Mouse (Mus musculus) kidney, postnatal 10 days (tissue): Measurements from ENCODE around the gene Smad6.

Experiments used
- DNase-seq: peaks from one replicate; pipeline ENCODE4 v3.0.0; 2021; ENCODE audit warnings: mixed read lengths

Smad6 gene

DNA sequence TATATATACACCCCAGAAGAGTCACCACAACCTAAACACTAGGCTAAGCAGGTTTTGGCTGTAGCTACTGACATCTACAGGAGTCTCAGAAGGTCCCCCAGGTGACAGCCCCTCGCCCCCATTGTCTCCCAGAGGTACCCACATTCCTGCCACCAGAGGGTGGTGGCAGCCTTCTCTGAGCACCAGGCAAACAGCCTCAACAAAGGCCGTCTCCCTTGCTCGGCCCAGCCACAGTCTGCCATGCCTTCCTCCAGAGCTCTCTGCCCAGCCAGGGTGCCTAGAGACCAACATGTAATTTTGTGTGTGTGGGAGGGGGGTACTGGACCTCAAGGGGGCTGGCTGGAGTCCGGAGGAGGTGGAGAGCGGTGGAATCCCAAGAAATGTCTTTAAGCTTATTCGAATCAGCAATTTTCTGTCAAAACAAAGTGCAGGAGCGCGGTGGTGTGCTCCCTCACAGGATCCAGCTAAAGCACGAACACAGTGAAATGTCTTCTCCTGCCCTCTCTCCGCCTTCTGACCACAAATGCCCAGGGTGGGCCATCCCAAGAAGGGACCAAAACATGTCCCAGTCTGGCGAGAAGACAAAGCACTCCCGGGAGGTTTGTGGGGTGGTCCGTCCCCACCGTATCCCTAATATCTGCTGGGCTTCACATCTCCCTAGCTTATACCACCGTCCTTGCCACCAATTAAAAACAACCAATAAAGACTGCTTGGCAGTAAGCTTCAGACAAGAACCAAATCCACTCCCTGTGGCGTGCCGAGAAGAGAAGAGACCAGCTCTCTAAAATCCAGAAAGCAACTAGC lies 62.5 kb downstream of the Smad6 start:
- DNase-seq = peak; percentile 89

DNA sequence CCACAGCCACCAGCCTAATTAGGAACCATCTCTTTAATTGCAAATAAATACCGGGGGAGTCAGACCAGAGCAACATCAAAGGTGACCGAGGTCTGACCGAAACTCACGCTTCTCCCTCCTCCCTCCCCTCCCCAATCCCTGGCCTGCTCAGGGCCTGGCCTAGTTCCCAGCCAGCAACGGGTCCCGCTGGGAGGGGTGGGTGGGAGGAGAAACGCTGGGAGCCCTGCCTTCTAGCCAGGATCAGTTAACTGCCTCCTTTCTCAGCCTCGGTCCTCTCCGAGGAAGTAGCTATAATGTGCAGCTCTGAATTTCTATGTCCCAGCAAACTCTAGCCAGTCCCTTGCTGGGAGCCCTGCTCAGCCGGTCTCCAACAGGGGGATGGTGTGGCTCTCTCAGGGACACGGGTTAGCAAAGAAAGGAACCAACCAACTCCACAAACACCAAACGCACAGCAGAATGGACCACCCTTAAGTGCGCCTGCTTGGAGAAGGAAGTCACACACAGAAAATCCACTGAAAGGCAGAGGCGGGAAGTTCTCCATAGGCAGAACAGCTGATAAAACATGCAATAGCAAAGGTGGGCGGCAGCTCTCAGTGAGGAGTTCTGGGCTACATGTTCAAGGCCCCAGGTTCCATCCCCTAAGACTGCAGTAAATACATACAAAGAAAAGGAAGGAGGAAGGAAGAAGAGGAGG lies 63.4 kb downstream of the Smad6 start:
- peak; percentile 88 for DNase-seq

DNA sequence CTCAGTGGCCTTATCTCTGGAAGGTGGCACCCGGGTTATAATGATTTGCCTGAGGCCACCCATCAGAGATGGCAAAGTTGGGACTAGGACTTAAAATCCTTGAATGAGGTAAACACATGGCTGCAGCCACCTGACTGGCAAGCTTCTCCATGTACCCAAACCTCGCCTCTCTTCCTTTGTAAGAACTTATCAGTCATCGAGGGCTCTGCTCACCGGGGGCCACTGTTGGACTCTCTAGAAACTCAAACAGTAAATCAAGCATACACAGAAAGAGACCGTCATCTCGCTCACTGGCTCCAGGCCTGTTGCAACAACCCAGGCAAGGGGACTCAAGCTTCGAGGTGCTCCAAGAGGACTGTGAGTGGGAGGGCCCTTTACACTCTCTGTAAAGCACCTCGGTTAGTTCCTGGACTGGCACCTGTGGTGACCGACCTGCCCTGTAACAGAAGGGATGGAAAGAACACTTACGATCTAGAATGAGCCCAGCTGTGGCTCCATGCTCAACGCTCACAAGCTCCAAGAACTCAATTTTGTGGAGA lies 64.1 kb downstream of the Smad6 start:
- DNase-seq = peak; percentile 23

DNA sequence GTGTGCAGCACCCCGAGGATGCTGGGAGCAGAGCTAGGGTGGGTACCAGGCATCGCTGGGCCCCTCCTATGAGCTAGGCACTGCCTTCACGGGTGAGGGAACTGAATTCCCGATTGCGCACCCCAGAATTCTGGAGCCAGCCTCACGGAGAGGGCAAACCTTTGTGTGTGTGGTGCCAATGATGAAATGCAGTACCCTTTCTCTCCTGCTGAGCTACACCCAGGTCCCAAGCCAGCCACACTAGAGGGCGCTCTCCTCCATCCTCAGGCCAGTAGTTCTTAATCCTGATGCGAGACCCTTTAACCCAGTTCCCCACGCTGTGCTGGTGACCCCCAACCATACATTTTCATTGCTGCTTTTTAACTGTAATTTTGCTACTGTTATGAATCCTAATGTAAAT lies 65.8 kb downstream of the Smad6 start:
- DNase-seq = peak; percentile 91

DNA sequence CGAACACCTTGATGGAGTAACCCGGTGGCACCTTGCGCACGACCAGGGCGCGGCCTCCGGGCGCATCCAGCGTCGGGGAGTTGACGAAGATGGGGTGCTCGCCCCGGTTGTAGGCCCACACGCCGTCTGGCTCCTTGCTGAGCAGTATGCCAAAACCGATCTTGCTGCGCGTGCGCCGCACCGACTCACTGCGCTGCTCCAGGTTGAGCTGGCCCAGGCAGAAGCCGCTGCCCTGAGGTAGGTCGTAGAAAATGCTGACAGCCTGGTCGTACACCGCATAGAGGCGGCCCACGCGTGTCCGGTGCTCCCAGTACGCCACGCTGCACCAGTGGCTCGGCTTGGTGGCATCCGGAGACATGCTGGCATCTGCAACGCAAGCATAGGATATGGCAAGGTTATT lies 68.2 kb downstream of the Smad6 start:
- DNase-seq = peak; percentile 18

DNA sequence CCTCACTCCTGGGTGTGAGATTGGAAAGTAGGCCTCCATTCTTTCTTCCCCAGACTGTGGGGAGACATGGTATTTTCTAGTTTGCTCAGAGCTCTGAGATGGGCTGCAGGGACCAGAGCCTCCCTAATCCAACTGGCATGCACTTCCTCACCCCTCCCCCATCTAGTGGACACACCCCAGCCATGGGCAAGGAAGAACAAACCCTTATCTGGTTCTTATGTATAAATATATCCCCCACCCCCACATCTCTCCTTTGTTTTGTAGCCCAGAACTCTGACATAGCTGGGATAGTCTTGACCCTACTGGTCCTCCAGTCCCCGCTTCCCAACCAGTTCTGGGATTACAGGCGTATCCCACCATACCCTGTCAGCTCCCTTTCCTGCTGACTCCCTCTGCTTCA lies 69.3 kb downstream of the Smad6 start:
- DNase-seq = peak; percentile 7

DNA sequence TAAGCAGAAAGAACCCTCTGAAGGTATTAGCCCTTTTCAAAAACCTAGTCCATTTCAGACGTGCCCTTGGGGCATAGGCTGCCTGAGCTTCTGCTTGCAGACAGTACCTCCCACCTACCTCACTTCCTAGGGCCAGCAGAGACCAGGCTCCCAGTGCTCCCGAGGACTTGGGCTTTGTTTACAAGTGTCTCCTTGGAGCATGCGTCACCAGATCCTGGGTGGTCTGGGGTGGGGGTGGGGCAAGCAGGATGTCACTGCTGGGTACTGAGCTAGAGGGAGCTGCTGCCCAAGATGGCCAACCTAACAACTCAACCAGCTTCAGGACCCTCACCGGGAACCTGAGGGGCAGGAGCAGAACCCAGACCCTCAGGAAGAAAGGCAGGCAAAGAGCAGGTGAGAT lies 71.5 kb downstream of the Smad6 start:
- DNase-seq = peak; percentile 18

DNA sequence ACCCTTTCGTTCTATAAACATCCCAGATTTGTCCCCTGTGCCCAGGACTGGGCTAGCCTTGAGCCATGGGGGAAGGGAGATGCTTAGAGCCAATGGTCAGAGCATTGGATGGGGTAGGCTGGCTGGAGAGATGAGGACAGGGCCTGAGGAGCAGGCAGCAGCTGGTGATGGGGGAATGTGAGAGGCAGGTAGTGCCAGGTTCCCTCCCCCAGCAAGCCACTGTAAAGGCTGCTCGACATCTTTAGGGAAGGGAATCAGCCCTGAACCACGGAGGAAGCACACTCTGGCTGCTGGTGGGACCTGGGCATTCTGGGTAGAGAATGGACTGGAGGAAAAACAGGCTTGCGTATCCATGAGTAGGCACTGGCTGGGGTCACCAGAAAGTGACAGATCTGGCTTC lies 72.5 kb downstream of the Smad6 start:
- DNase-seq = no peak

DNA sequence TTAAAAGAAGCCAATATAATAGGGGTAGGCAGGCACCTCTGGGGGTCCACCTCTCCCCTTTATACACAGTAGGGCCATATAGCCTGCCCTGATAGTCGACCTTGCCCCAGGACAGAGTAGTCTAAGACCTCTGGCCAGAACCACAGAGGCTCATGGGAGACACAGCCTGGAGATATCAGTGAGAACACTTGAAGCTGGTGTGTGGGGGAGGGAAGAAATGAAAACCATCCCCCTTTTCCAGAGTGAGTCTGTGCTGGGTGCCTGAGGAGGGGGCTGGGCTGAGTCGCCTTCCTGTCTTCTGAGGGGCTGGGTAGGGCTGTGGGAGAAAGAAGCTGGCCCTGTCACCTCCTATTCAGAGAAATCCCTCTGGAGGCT lies 79.3 kb downstream of the Smad6 start:
- DNase-seq = no peak

DNA sequence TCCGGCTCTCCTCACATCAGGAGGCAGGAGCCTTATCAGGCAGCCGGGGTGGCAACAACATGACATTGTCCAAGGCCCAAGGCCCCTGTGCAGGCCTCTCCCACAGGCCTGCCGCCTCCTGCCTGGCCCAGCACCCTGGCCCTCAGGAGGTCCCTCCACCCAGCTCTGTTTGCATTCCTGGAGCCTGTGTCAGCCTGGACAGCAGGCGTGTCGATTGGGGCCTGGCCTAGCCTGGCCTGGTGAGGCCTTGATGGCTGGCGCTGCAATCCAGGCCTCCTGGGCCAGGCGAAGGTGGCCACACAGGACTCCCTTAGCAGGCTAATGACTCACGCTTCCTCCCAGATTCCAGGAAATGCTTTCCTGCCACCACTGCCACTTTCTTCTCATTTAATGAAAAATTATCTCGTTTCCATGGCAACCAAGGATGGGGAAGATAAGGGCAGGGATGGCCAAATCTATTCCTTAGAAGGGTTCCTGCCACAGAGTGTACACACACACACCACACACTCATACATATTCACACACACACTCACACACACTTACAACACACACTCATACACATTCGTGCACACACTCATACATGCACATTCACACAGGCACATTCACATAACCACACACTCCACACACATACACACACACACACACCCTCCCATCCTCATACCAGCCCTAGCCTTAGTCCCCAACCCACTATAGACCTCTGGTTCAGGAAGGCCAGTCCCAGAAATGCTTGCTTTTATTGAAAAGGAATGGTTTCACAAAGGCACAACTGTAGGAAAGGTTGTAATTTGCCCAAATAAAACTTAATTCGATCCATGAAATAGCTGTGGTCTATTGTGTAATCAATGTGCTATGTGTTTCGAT lies 79.9 kb downstream of the Smad6 start:
- peak; percentile 47 for DNase-seq

DNA sequence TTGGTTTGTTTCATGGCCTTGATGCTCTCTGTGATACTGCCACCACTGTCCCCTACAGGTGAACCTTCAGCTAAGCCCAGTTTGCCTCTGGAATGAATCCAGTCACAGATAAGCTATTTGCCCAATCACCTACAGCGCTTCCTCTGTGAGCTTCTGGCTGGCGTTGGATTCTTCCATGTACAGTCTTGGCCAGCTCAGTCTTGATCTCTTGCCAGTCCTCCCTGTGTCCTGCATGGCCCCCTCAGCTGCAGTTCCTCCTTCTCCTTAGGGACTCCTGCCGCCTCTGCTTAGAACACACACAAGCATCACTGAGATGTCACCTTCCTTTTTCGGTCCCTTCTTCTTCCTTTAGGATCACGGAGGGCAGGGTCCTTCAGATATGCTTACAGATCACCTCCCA lies 85.6 kb downstream of the Smad6 start:
- DNase-seq = no peak

DNA sequence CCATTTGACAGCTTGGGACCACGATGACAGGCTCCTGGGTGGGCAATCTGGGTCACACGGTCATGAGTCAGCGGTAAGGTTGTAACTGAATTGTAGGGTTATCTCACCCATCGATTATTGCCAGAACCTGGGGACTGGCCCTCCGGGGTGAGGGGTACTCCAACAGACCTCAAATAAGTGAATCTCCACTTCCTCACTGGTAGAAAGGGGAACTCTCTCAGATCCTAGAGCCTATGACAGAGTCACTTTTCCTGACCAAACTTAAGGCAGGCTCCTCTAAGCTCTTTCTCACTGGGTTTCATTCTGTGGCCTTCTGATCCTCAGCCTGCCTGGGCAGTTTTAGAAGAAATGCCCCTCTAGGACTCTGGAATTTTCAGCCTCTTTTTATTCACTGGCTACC lies 88.8 kb downstream of the Smad6 start:
- no peak for DNase-seq

DNA sequence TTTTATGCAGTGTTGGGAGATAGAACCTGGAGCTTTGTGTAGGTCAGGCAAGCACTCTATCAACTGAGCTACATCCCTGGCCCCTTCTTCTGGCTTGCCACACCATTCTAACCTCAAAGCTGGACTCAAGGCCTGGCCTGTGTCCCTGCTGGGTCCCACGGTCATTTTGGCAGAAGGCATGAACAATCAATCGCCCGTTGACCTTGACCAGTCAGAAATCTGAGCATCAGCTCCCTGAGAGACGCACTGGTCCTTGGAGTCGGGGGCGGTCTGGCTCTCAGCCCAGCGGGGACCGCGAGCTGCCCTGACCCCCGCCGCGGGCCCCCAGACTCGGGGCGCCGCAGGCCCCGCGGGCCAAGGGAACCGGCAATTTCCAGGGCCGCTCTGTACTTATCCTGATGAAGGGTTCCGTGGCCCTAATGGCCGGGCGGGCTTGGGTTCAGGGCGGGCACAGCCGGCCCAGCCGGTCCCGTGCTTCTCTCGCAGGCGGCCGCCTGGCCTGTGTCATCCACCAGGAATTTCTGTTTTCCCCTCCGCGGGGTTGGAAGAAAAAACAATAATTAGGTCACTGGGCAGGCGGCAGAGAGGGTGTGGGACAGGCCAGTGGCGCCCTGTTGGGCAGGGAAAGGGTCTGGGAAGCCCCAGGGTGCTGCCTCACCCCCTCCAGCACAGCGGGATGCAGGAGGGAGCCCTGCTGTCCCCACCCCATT lies 94.4 kb downstream of the Smad6 start:
- DNase-seq = peak; percentile 69

DNA sequence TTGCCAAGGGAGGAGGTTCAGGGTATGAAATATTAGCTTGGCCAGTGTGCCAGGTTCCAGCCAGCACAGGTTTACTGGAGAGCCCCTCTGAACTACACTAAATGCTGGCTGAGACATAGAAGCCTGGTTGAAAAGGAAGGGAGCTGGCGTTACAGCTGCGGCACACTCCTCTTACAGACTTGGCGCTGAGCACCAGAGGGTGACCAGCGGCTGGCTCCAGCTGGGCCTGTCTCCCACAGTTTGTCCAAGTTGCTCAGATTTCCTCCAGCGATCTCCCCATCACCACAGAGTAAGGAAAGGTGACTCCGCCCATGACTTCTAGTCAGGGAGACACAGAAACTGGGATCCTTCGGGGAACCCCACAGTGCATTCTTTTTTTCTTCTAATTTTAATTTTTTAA lies 95.5 kb downstream of the Smad6 start:
- peak; percentile 58 for DNase-seq

DNA sequence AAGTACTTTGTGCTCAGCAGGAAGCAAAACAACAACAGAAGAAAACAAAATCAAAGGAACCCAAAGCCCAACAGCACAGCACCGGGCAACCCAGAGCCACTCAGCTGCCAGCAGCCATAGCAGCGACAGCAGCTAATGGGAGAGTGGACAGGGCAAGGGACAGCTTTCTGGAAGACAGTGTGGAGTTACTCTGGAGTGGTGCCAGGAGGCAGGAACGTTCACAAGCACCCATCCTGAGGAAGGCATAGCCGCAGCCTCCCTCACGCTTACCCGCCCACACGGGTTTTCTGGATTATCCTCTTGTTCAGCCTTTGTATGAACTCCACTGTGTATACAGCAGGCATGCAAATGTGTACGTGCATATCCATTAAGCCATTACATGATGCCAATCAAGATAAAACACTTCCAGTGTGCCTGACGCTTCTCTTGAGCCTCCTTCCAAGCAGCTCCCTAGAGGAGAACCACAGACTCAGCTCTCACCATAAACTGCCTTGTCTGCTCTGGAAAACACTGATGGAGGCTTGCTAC lies 98.6 kb downstream of the Smad6 start:
- no peak for DNase-seq

DNA sequence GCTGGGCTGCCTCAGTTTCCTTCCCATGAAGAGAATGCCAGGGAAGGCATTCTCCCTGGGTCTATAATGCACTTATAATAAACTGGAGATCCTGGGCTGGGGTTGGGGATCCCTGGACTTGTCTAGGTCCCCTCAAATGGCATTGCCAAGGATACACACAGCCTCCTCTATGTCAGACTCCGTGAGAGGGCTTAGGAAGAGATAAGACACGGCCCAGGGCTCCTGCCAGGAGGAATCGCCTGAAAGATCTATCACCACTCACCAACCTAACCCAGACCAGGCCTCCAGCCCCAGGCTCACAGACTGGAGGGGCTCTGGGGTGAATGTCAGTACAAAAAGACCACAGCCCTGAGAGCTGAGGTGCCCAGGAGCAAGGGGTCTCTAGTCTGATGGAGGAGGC lies 102.2 kb downstream of the Smad6 start:
- no peak for DNase-seq

DNA sequence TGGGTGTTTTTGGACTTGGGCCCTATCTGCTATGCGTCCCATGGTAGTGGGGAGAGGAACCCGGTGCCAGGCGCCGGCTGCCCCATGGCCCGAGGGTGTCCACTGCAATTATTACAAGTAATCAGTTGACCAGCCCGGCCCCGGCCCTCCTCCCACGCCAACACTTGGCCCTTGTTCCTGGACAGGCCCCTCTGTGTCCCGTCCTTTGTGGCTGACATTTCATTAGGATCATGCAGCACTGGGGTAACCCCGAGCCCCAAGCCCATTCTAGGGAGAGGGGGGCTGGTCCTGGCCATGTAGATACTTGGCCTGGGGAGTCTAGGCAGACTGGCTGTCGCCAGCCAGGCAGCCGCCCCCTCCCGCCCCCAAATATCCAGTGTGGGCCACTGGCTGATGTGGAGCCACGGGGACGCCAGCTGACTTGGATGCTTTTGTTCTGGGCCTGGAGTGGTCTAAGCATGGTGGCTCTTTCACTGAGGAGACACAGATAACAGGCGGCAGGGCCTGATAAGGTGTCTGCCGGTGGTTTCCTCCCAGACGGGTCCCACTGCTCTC lies 102.8 kb downstream of the Smad6 start:
- DNase-seq = no peak

DNA sequence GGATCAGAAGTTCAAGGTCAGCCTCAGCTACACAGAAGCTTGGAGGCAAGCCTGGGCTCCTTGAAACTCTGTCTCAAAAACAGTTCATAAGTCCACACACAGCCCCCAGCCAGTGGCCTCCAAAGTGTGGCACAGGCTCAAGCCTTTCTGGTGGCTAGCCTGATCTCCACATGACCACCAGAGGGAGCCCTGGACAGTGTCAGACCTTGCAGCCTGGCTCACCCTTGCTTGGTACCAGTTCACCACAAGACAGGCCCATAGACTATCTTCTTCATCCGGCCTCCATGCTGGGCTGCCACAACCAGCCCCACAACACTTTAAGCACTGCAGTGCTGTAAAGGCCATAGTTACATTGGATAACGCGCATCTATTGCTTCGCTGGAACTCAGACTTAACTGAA lies 103.6 kb downstream of the Smad6 start:
- DNase-seq = peak; percentile 91

DNA sequence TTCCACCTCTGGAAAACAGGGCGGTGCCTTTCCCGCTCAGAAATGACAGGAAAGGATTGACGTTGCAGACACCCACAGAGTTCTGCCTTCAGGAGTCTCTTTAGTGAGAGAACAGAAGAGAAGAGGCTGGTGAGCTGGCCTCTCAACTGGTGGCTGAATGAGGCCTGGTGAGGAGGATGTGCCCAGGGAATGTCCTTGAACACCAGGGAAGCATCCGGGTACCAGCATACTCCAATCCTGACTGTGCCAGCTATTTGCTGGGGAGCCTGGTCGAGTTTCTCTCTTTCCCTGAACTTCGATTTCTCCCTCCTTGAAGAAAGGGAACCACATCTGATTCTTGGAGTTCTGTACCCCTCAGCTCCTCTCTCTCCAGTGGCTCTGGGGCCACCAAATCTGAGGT lies 105.4 kb downstream of the Smad6 start:
- no peak for DNase-seq

DNA sequence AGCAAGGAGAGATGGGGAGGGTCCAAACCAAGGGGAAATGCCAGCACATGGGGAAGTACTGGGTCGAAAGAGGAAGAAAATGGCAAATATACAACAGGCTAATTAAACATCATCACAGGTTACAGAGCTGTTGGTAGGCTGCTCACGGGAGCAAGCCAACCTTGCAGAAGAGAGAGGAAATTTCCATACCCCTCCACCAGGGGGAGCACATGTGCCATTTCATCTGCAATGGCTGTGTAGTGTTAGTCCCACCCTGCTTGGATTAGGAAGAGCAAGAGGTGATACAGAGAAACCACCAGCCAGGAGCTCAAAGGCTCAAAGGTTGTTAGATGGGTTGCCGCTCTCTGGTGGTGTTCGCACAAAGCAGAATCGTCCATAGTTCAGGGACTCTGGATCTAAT lies 105.9 kb downstream of the Smad6 start:
- DNase-seq = peak; percentile 80

DNA sequence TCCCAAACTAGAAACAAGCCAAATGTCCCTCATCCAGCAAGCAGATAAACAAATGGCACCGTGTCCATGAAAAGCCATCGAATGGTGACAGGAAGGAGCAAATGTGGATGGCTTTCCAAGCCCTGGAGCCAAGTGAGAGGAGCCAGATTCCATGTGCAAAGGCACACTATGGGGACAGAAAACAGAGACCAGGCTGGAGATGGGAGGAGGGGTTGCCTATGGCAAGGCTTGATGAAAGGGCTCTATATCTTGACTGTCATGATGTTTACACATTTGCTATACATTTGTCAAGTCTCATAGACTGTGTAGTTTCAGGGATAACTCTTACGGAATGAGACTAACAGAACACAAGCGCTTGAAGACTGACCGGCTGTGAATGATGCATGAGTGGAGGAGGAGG lies 106.9 kb downstream of the Smad6 start:
- no peak for DNase-seq

DNA sequence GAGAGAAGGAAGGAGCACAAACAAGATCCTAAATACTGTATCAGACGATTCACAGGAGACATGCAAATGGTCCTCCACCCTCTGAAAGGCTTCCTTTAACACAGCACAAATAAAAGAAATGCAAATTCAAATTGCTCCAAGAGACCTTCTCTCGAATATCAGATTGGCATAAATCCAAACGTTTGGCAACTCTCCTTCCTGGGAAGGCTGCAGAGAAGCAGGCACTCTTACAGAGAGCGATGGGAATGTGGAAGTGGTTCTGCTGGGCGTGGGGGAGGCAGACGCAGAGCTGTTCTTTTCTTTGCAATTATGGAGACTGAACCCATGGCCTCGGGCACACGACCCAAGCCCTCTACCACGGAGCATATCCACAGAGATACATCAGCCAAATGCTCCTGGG lies 109.8 kb downstream of the Smad6 start:
- no peak for DNase-seq
